Mouse (Mus musculus) adrenal gland, adult 8-10 months (tissue): ENCODE measurements around the gene Gnaq. TPM values are rescaled to one million over a fixed set of nuclear protein-coding genes. Genes with fewer than 3 reads are reported as not detected.
"Not testable (repeated sequence)": the region's sequence is repeated elsewhere in the genome, so short reads cannot be mapped to it uniquely, and the experiment has no call there.

Source experiments
- DNase-seq: peaks from one replicate; pipeline ENCODE4 v3.0.0; 2022
- total RNA-seq, 4 experiments: library from RNA; stranded (reverse); gene quantifications; 2 replicates each; pipeline ENCODE4 v1.2.4; 2022

Gene Gnaq
- total RNA-seq, 4 experiments from 2014 or later: 50.3 to 63.4 (median 58.1) TPM

GRCm38 (mm10) chr19:16261631-16262030 lies 129.0 kb downstream of the Gnaq start:
- DNase-seq: no peak

- no peak for DNase-seq
Observed at GRCm38 (mm10) chr19:16262340-16262739, 129.7 kb downstream of the Gnaq start.

- DNase-seq: not testable (repeated sequence)
Observed at GRCm38 (mm10) chr19:16267362-16267761, 134.7 kb downstream of the Gnaq start.

GRCm38 (mm10) chr19:16270236-16270635 lies 137.6 kb downstream of the Gnaq start:
- no peak for DNase-seq

- DNase-seq: no peak
Observed at GRCm38 (mm10) chr19:16271002-16271401, 138.4 kb downstream of the Gnaq start.

GRCm38 (mm10) chr19:16273021-16273420 lies 140.4 kb downstream of the Gnaq start:
- DNase-seq: no peak

GRCm38 (mm10) chr19:16280231-16280630 lies 147.6 kb downstream of the Gnaq start:
- DNase-seq: no peak

- DNase-seq: no peak
Observed at GRCm38 (mm10) chr19:16285051-16286028, 152.7 kb downstream of the Gnaq start.

GRCm38 (mm10) chr19:16286451-16287175 lies 154.0 kb downstream of the Gnaq start:
- DNase-seq: no peak

GRCm38 (mm10) chr19:16287307-16287706 lies 154.7 kb downstream of the Gnaq start:
- no peak for DNase-seq

- DNase-seq: no peak
Observed at GRCm38 (mm10) chr19:16287971-16288370, 155.3 kb downstream of the Gnaq start.

GRCm38 (mm10) chr19:16291088-16291487 lies 158.5 kb downstream of the Gnaq start:
- no peak for DNase-seq

- DNase-seq: no peak
Observed at GRCm38 (mm10) chr19:16292056-16292608, 159.5 kb downstream of the Gnaq start.

- DNase-seq: no peak
Observed at GRCm38 (mm10) chr19:16292978-16293377, 160.3 kb downstream of the Gnaq start.

GRCm38 (mm10) chr19:16300413-16300812 lies 167.8 kb downstream of the Gnaq start:
- DNase-seq: no peak

- DNase-seq: no peak
Observed at GRCm38 (mm10) chr19:16301336-16301735, 168.7 kb downstream of the Gnaq start.

- no peak for DNase-seq
Observed at GRCm38 (mm10) chr19:16309031-16309430, 176.4 kb downstream of the Gnaq start.

- no peak for DNase-seq
Observed at GRCm38 (mm10) chr19:16314295-16314821, 181.7 kb downstream of the Gnaq start.

GRCm38 (mm10) chr19:16315525-16315924 lies 182.9 kb downstream of the Gnaq start:
- no peak for DNase-seq

- DNase-seq: no peak
Observed at GRCm38 (mm10) chr19:16318128-16318811, 185.6 kb downstream of the Gnaq start.

- DNase-seq: no peak
Observed at GRCm38 (mm10) chr19:16319986-16320385, 187.4 kb downstream of the Gnaq start.

GRCm38 (mm10) chr19:16322986-16323385 lies 190.4 kb downstream of the Gnaq start:
- no peak for DNase-seq
